In the genomic region with DNA sequence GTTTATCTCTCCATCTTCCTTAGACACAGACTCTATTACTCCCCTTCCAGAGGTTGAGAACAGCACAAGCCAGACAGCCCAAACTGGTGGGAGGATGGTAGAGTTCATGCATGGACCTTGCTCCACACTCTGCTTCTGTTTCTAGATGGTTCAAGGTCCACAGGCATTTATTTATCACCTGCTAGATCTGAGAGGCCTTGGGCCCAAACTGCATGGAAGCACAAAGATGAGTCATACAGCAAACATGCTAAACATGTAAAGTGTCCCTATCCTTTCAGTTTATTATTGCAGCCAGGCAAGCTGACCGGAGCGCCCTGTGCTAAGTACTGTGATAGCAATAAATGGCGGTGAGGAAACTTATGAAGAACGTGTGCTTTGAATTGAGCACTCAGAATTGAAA, we compare ENCODE assay signal across 19 mouse cellular contexts.
DNase-seq lines count a peak whose midpoint lies in the region; ATAC-seq and TF ChIP-seq lines count a peak whose summit lies in the region.
"Had no signal": no experiment of that assay in that cellular context is flagged by ENCODE, and none has a peak within 500 bp of the region (broad histone marks: within the 10 kb centered on the region; RNA-seq: fewer than 3 reads in every experiment).

No protein-coding gene starts in this region.

- no peaks in the 10 kb centered on the region for H3K27me3 ChIP-seq in kidney, embryonic 16.5 days (ENCODE audit: insufficient read depth, low read length)
- no peaks in the 10 kb centered on the region for H3K27me3 ChIP-seq in intestine, postnatal 0 days (replicated peaks; ENCODE audit: control insufficient read depth, insufficient read depth, low read length)
- H3K27me3 ChIP-seq: embryonic facial prominence, embryonic 12.5 days; hindbrain, embryonic 15.5 days had no signal

- ATAC-seq in kidney, embryonic 16.5 days (ENCODE audit: low FRiP score, low TSS enrichment): 0 out of 2 replicates have a peak, but pooled peaks have one; percentile 12
- ATAC-seq in intestine, postnatal 0 days: peak; percentile 98
- ATAC-seq: CD4-positive, CD25-positive, alpha-beta regulatory T cell, adult 4 months; forebrain, embryonic 16.5 days had no signal

- H3K9me3 ChIP-seq in kidney, embryonic 16.5 days (ENCODE audit: low read length): no peaks in the 10 kb centered on the region
- H3K9me3 ChIP-seq in intestine, postnatal 0 days (ENCODE audit: control insufficient read depth): no peaks in the 10 kb centered on the region
- H3K9me3 ChIP-seq: embryonic facial prominence, embryonic 12.5 days; hindbrain, embryonic 15.5 days had no signal

- no peak for TF ChIP-seq CTCF in intestine, postnatal 0 days (IDR thresholded peaks at IDR 0.05; ENCODE audit: low read depth)

- no peak overlapping the region for H3K4me3 ChIP-seq in kidney, embryonic 16.5 days (ENCODE audit: low read length)
- H3K4me3 ChIP-seq in intestine, postnatal 0 days (ENCODE audit: low read depth, low read length): no peak overlapping the region
- H3K4me3 ChIP-seq: embryonic facial prominence, embryonic 12.5 days; heart, adult 2 months; hindbrain, embryonic 15.5 days had no signal

- peak; percentile 21 to 63 for DNase-seq in adrenal gland, adult (ENCODE audit: inconsistent age in 2 of 2, low spot score in 1 of 2)
- DNase-seq in adrenal gland, adult 18-20 months (ENCODE audit: low spot score in 2 of 2): no peak
- no peak for DNase-seq in kidney, adult 18-20 months
- DNase-seq in adrenal gland, postnatal 25 days: peak; percentile 4
- no peak for DNase-seq in right cerebral cortex, postnatal 36 days (ENCODE audit: low spot score in 2 of 2)
- DNase-seq: B cell, adult 2 months; cerebellum, adult 11-12 months; cerebellum, adult 9-10 months; cerebellum, postnatal 25 days; gastrocnemius, postnatal 10 days; heart, adult 2 months had no signal

- no peak overlapping the region for H3K9ac ChIP-seq in kidney, embryonic 16.5 days (replicated peaks; ENCODE audit: low read length)
- H3K9ac ChIP-seq in intestine, postnatal 0 days (ENCODE audit: low read depth, low read length): no peak overlapping the region
- H3K9ac ChIP-seq: embryonic facial prominence, embryonic 12.5 days; hindbrain, embryonic 15.5 days had no signal

- 86% methylated on average over 4 of the region's 4 CpGs for WGBS in kidney, embryonic 16.5 days
- WGBS in intestine, postnatal 0 days: 33% methylated on average over 4 of the region's 4 CpGs

- H3K4me1 ChIP-seq in kidney, embryonic 16.5 days (ENCODE audit: insufficient read depth, low read length): peaks cover 6% of the 10 kb centered on the region; the same call in 1 of the 2 replicates
- H3K4me1 ChIP-seq in intestine, postnatal 0 days (replicated peaks; ENCODE audit: control insufficient read depth, insufficient read depth, low read length): no peaks in the 10 kb centered on the region
- H3K4me1 ChIP-seq: hindbrain, embryonic 15.5 days had no signal

- H3K27ac ChIP-seq in kidney, embryonic 16.5 days (ENCODE audit: low read length): no peak overlapping the region
- no peak overlapping the region for H3K27ac ChIP-seq in intestine, postnatal 0 days (ENCODE audit: low read depth, low read length)
- H3K27ac ChIP-seq: embryonic facial prominence, embryonic 12.5 days; heart, adult 2 months; hindbrain, embryonic 15.5 days had no signal

- H3K36me3 ChIP-seq in kidney, embryonic 16.5 days (ENCODE audit: insufficient read depth, low read length): no peaks in the 10 kb centered on the region
- H3K36me3 ChIP-seq in intestine, postnatal 0 days (ENCODE audit: control insufficient read depth, insufficient read depth): no peaks in the 10 kb centered on the region
- H3K36me3 ChIP-seq: embryonic facial prominence, embryonic 12.5 days; G1E; hindbrain, embryonic 15.5 days had no signal

- H3K4me2 ChIP-seq in kidney, embryonic 16.5 days (replicated peaks; ENCODE audit: low read depth, low read length): no peak overlapping the region
- H3K4me2 ChIP-seq in intestine, postnatal 0 days (replicated peaks; ENCODE audit: low read depth): no peak overlapping the region
- H3K4me2 ChIP-seq: embryonic facial prominence, embryonic 12.5 days; heart, embryonic 11.5 days; hindbrain, embryonic 15.5 days had no signal

Comparison
In these comparisons a context has a peak if more than half of its experiments do, and no peak if none do; other contexts are left out.
1. DNase-seq: peak in adrenal gland, adult (2 of 2) and adrenal gland, postnatal 25 days (single experiment); none in adrenal gland, adult 18-20 months (0 of 2), kidney, adult 18-20 months (single experiment) and right cerebral cortex, postnatal 36 days (0 of 2).